Mouse (Mus musculus): ENCODE data around the gene Ube2k. TPM values are rescaled to one million over a fixed set of nuclear protein-coding genes. Genes with fewer than 3 reads are reported as not detected.

The Ube2k gene
- total RNA-seq, 4 experiments from 2014 or later = 51.6 to 68.1 (median 54.5) TPM

GRCm38 (mm10) chr5:65624340-65624739 is 87.3 kb downstream of the Ube2k start:
- no peak for DNase-seq (ENCODE audit: low spot score)

GRCm38 (mm10) chr5:65638896-65639295 is 101.9 kb downstream of the Ube2k start:
- DNase-seq (ENCODE audit: low spot score) = no peak

Other genes starting within 250 kb of the Ube2k start
- gene Rfc1, start 201.6 kb upstream of the Ube2k start, total RNA-seq (2022) = 10 to 100 TPM; 28.2 to 40.0 (median 37.1) TPM
- gene Klb, start 188.9 kb upstream of the Ube2k start, total RNA-seq (2022) = under 1 TPM in 1 of 4 experiments, not detected in 3; 0.20 TPM
- gene Rpl9, start 145.8 kb upstream of the Ube2k start, total RNA-seq (2022) = 100 to 1,000 TPM; 607 to 701 (median 666) TPM
- gene Lias, start 145.7 kb upstream of the Ube2k start, total RNA-seq (2022) = 10 to 100 TPM; 48.0 to 56.8 (median 54.2) TPM
- 10 to 100 TPM; 11.3 to 13.9 (median 12.7) TPM for gene Ugdh, start 101.3 kb upstream of the Ube2k start, total RNA-seq (2022)
- 1 to 10 TPM in 2 of 4 experiments, not detected in 2; 3.1 to 6.3 TPM for gene Gm43552, start 44.4 kb upstream of the Ube2k start, total RNA-seq (2022)
- gene Smim14, start within 50 bp of the Ube2k start, total RNA-seq (2022) = 100 to 1,000 TPM in 1 of 4 experiments, 10 to 100 TPM in 3; 92.2 to 104 (median 96.7) TPM
- 10 to 100 TPM; 53.1 to 64.7 (median 62.6) TPM for gene Pds5a, start 161.0 kb downstream of the Ube2k start, total RNA-seq (2022)
- gene N4bp2, start 226.3 kb downstream of the Ube2k start, total RNA-seq (2022) = 10 to 100 TPM in 3 of 4 experiments, 1 to 10 TPM in 1; 10.0 to 14.4 (median 10.6) TPM